Mouse (Mus musculus) heart, embryonic 16.5 days (tissue): Measurements from ENCODE around the gene D10Jhu81e. TPM values are rescaled to one million over a fixed set of nuclear protein-coding genes. Genes with fewer than 3 reads are reported as not detected.
A peak's percentile ranks its signal among the peaks of the same experiment; 100 is the strongest.
"Not testable (repeated sequence)": the region's sequence is repeated elsewhere in the genome, so short reads cannot be mapped to it uniquely, and the experiment has no call there.

Experiments used
- ATAC-seq: fragments of 200-750 bp; cut with Nextera tagmentation; replicated peaks from 2 replicates; pipeline ENCODE4 v1.8.0; 2017; ENCODE audit warnings: moderate number of reproducible peaks; ENCODE audit not compliant: insufficient read depth, low FRiP score; ENCODE audit errors: extremely low read depth
- H3K27ac ChIP-seq: fragments of 300-500 bp; sonication (generic); 2 replicates; pipeline ENCODE4 v1.5.1; 2014; ENCODE audit warnings: mild to moderate bottlenecking, low read length, control low read depth, moderate library complexity
- H3K27me3 ChIP-seq: fragments of 300-500 bp; sonication (generic); 2 replicates; pipeline ENCODE4 v1.6.1; 2014; ENCODE audit warnings: low read length, mixed read lengths; ENCODE audit not compliant: control insufficient read depth, insufficient read depth
- H3K36me3 ChIP-seq: fragments of 300-500 bp; sonication (generic); 2 replicates; pipeline ENCODE4 v1.6.1; 2014; ENCODE audit not compliant: control insufficient read depth, insufficient read depth
- H3K4me1 ChIP-seq: fragments of 300-500 bp; sonication (generic); 2 replicates; pipeline ENCODE4 v1.6.1; 2014; ENCODE audit warnings: low read length, mixed read lengths; ENCODE audit not compliant: control insufficient read depth, insufficient read depth
- H3K4me2 ChIP-seq: fragments of 300-500 bp; sonication (generic); 2 replicates; pipeline ENCODE4 v1.6.1; 2014; ENCODE audit warnings: low read depth, mild to moderate bottlenecking, control low read depth, low read length
- H3K4me3 ChIP-seq: fragments of 300-500 bp; sonication (generic); 2 replicates; pipeline ENCODE4 v1.5.1; 2014; ENCODE audit warnings: mild to moderate bottlenecking, control low read depth, low read length
- H3K9ac ChIP-seq: fragments of 300-500 bp; sonication (generic); 2 replicates; pipeline ENCODE4 v1.6.1; 2014; ENCODE audit warnings: low read length, control low read depth
- H3K9me3 ChIP-seq: fragments of 300-500 bp; sonication (generic); replicated peaks from 2 replicates; pipeline ENCODE4 v1.6.1; 2016; ENCODE audit warnings: low read length; ENCODE audit not compliant: control insufficient read depth
- WGBS: fragments of 180-500 bp; shearing (Covaris S2); extraction: QIAGEN DNeasy Blood & Tissue Kit; methylation state at CpG from one replicate; pipeline ENCODE4 v1.1.7; 2014; 5-methylcytosine and 5-hydroxymethylcytosine counted together
- polyA plus RNA-seq: library from polyadenylated mRNA; unstranded; fragments of >200 nt; fragmentation: Nextera tagmentation; extraction: Ambion mirVana; gene quantifications from 2 replicates; pipeline ENCODE4 v1.2.1, GENCODE M21; 2015

D10Jhu81e gene
- polyA plus RNA-seq, 1 experiment from 2014 or later, result 75.3 TPM

GRCm38 (mm10) chr10:78128647-78129046 is 40.9 kb downstream of the D10Jhu81e start:
- no peaks in the 10 kb centered on the region for H3K9me3 ChIP-seq
- WGBS, result 73% methylated on average over 2 of the region's 2 CpGs
- H3K4me1 ChIP-seq, result peaks cover 5% of the 10 kb centered on the region; the same call in 1 of the 2 replicates
- no peaks in the 10 kb centered on the region for H3K27me3 ChIP-seq
- no peak overlapping the region for H3K27ac ChIP-seq
- H3K36me3 ChIP-seq, result no peaks in the 10 kb centered on the region
- H3K9ac ChIP-seq, result no peak overlapping the region
- no peak overlapping the region for H3K4me3 ChIP-seq
- no peak overlapping the region for H3K4me2 ChIP-seq
- ATAC-seq, result no peak

- no peaks in the 10 kb centered on the region for H3K27me3 ChIP-seq
- 64% methylated on average over 1 of the region's 1 CpGs for WGBS
- ATAC-seq, result no peak
- no peaks in the 10 kb centered on the region for H3K36me3 ChIP-seq
- no peak overlapping the region for H3K9ac ChIP-seq
- H3K27ac ChIP-seq, result no peak overlapping the region
- peaks cover 5% of the 10 kb centered on the region; the same call in 1 of the 2 replicates for H3K4me1 ChIP-seq
- H3K9me3 ChIP-seq, result no peaks in the 10 kb centered on the region
- H3K4me2 ChIP-seq, result no peak overlapping the region
- no peak overlapping the region for H3K4me3 ChIP-seq
Measured at GRCm38 (mm10) chr10:78127931-78128330, 41.7 kb downstream of the D10Jhu81e start.

GRCm38 (mm10) chr10:78127046-78127870 is 42.3 kb downstream of the D10Jhu81e start:
- no peak overlapping the region for H3K4me2 ChIP-seq
- H3K9me3 ChIP-seq, result no peaks in the 10 kb centered on the region
- peak overlapping the region; percentile 43; the same call in 1 of the 2 replicates for H3K27ac ChIP-seq
- no peaks in the 10 kb centered on the region for H3K36me3 ChIP-seq
- peak; percentile 42 for ATAC-seq
- no peak overlapping the region for H3K4me3 ChIP-seq
- WGBS, result 56% methylated on average over 9 of the region's 9 CpGs
- H3K9ac ChIP-seq, result no peak overlapping the region
- peaks cover 5% of the 10 kb centered on the region; the same call in 1 of the 2 replicates for H3K4me1 ChIP-seq
- H3K27me3 ChIP-seq, result no peaks in the 10 kb centered on the region

- H3K4me2 ChIP-seq, result no peak overlapping the region
- H3K36me3 ChIP-seq, result no peaks in the 10 kb centered on the region
- no peak overlapping the region for H3K4me3 ChIP-seq
- 88% methylated on average over 5 of the region's 5 CpGs for WGBS
- H3K4me1 ChIP-seq, result peaks cover 5% of the 10 kb centered on the region; the same call in 1 of the 2 replicates
- no peaks in the 10 kb centered on the region for H3K27me3 ChIP-seq
- ATAC-seq, result no peak
- H3K27ac ChIP-seq, result no peak overlapping the region
- no peak overlapping the region for H3K9ac ChIP-seq
- H3K9me3 ChIP-seq, result no peaks in the 10 kb centered on the region
Measured at GRCm38 (mm10) chr10:78126311-78126710, 43.3 kb downstream of the D10Jhu81e start.

GRCm38 (mm10) chr10:78125061-78125460 is 44.5 kb downstream of the D10Jhu81e start:
- H3K27me3 ChIP-seq, H3K27ac ChIP-seq, H3K4me1 ChIP-seq, H3K4me2 ChIP-seq, H3K9ac ChIP-seq, H3K9me3 ChIP-seq, ATAC-seq, H3K4me3 ChIP-seq, H3K36me3 ChIP-seq: not testable (repeated sequence)
- 52% methylated on average over 8 of the region's 8 CpGs for WGBS

GRCm38 (mm10) chr10:78124137-78124536 is 45.4 kb downstream of the D10Jhu81e start:
- not testable (repeated sequence) for H3K4me1 ChIP-seq, H3K9ac ChIP-seq, H3K27ac ChIP-seq, H3K4me3 ChIP-seq, H3K36me3 ChIP-seq, H3K9me3 ChIP-seq, H3K4me2 ChIP-seq, H3K27me3 ChIP-seq, ATAC-seq
- WGBS, result 15% methylated on average over 6 of the region's 6 CpGs

GRCm38 (mm10) chr10:78119422-78119821 is 50.2 kb downstream of the D10Jhu81e start:
- H3K27ac ChIP-seq, result no peak overlapping the region
- no peak overlapping the region for H3K9ac ChIP-seq
- no peaks in the 10 kb centered on the region for H3K27me3 ChIP-seq
- no peak for ATAC-seq
- H3K36me3 ChIP-seq, result no peaks in the 10 kb centered on the region
- no peak overlapping the region for H3K4me3 ChIP-seq
- no peaks in the 10 kb centered on the region for H3K4me1 ChIP-seq
- peaks cover 3% of the 10 kb centered on the region; the same call in 1 of the 2 replicates for H3K9me3 ChIP-seq
- H3K4me2 ChIP-seq, result no peak overlapping the region
- 85% methylated on average over 4 of the region's 4 CpGs for WGBS

- H3K9me3 ChIP-seq, result peaks cover 3% of the 10 kb centered on the region
- H3K27ac ChIP-seq, result no peak overlapping the region
- no peaks in the 10 kb centered on the region for H3K4me1 ChIP-seq
- H3K9ac ChIP-seq, result no peak overlapping the region
- no peaks in the 10 kb centered on the region for H3K27me3 ChIP-seq
- WGBS, result 66% methylated on average over 2 of the region's 2 CpGs
- no peak overlapping the region for H3K4me3 ChIP-seq
- no peaks in the 10 kb centered on the region for H3K36me3 ChIP-seq
- ATAC-seq, result no peak
- no peak overlapping the region for H3K4me2 ChIP-seq
Measured at GRCm38 (mm10) chr10:78115153-78115552, 54.4 kb downstream of the D10Jhu81e start.

- no peak overlapping the region for H3K27ac ChIP-seq
- H3K9ac ChIP-seq, result no peak overlapping the region
- no peaks in the 10 kb centered on the region for H3K36me3 ChIP-seq
- H3K4me2 ChIP-seq, result no peak overlapping the region
- H3K4me3 ChIP-seq, result no peak overlapping the region
- H3K9me3 ChIP-seq, result peaks cover 3% of the 10 kb centered on the region
- ATAC-seq, result no peak
- H3K27me3 ChIP-seq, result no peaks in the 10 kb centered on the region
- WGBS, result 89% methylated on average over 4 of the region's 4 CpGs
- H3K4me1 ChIP-seq, result no peaks in the 10 kb centered on the region
Measured at GRCm38 (mm10) chr10:78114521-78115092, 55.0 kb downstream of the D10Jhu81e start.
